Mouse (Mus musculus): ENCODE results near the gene Tbc1d23. TPM values are rescaled to one million over a fixed set of nuclear protein-coding genes. Genes with fewer than 3 reads are reported as not detected.
A peak's percentile ranks its signal among the peaks of the same experiment; 100 is the strongest.

Tbc1d23 gene
- polyA plus RNA-seq, 1 experiment, result 39.4 TPM

DNA sequence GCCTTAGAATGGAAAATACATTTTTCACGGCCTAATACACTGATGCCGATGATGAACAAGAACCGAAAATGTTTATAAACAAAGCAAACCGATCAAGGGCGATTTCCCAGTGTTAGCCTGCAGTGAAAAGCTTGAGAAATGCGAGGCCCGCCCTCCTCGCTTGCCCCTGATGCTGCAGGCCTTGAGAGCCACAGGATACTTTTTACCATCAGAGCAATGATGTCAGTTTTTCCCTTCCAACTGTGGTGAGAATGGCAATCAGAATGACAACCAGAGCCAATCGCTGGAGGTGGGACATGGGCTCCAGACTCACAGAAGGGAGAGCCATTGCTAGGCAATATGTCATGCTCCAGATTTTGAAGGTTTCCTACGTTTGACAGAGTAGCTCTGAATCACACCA lies 28.8 kb upstream of the Tbc1d23 start:
- no peak for DNase-seq
- TF ChIP-seq CTCF (IDR thresholded peaks at IDR 0.05; ENCODE audit: borderline replicate concordance, insufficient read depth, low read depth, low read length) (no peak), POLR2A (IDR thresholded peaks at IDR 0.05; ENCODE audit: borderline replicate concordance, insufficient read depth, low read length) (no peak)
- Histone ChIP-seq H3K27me3 (ENCODE audit: control insufficient read depth, insufficient read depth, low read length) (no peaks in the 10 kb centered on the region), H3K4me1 (ENCODE audit: control insufficient read depth, insufficient read depth, low read length) (no peaks in the 10 kb centered on the region), H3K4me3 (replicated peaks; ENCODE audit: insufficient read depth, low read depth, low read length) (no peak overlapping the region), H3K27ac (ENCODE audit: insufficient read depth, low read length) (no peak overlapping the region)
- 64% methylated on average over 10 of the region's 10 CpGs for WGBS

DNA sequence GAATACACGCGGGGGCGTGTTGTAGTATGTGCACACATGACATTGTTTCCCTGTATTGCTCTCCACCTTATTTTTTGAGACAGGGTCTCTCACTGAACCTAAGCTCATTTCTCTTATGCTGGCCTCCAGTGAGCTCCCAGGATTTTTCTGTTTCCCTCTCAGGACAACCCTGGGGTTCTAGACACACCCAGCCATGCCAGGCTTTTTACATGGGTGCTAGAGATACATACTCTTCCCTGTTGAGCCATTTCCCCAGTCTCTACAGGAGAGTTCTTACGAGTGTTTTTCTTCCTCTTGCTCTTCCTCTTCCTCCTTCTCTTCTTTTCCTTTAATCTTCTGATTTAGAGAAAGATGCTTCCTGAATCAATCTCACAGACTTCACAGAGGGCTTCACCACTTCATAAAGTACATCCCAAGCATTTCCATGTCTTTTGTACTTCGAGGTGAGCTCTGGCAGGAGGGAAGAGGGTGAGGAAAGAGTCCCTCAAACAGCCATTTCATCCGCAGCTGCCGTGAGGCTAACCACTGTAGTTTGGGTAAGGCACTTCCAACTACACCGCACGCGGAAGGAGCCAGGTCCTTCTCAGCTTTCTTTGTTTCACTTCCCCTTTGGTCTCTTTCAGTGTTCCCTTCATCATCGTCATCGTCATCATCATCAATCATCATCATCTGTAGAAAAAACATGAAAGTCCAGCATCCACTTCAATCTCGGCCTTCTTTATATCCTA lies 28.2 kb upstream of the Tbc1d23 start:
- Histone ChIP-seq H3K4me3 (replicated peaks; ENCODE audit: insufficient read depth, low read depth, low read length) (no peak overlapping the region), H3K4me1 (ENCODE audit: control insufficient read depth, insufficient read depth, low read length) (no peaks in the 10 kb centered on the region), H3K27ac (ENCODE audit: insufficient read depth, low read length) (no peak overlapping the region), H3K27me3 (ENCODE audit: control insufficient read depth, insufficient read depth, low read length) (no peaks in the 10 kb centered on the region)
- TF ChIP-seq POLR2A (IDR thresholded peaks at IDR 0.05; ENCODE audit: borderline replicate concordance, insufficient read depth, low read length), result no peak
- no peak for TF ChIP-seq CTCF (IDR thresholded peaks at IDR 0.05; ENCODE audit: borderline replicate concordance, insufficient read depth, low read depth, low read length)
- 91% methylated on average over 13 of the region's 13 CpGs for WGBS
- DNase-seq, result no peak

DNA sequence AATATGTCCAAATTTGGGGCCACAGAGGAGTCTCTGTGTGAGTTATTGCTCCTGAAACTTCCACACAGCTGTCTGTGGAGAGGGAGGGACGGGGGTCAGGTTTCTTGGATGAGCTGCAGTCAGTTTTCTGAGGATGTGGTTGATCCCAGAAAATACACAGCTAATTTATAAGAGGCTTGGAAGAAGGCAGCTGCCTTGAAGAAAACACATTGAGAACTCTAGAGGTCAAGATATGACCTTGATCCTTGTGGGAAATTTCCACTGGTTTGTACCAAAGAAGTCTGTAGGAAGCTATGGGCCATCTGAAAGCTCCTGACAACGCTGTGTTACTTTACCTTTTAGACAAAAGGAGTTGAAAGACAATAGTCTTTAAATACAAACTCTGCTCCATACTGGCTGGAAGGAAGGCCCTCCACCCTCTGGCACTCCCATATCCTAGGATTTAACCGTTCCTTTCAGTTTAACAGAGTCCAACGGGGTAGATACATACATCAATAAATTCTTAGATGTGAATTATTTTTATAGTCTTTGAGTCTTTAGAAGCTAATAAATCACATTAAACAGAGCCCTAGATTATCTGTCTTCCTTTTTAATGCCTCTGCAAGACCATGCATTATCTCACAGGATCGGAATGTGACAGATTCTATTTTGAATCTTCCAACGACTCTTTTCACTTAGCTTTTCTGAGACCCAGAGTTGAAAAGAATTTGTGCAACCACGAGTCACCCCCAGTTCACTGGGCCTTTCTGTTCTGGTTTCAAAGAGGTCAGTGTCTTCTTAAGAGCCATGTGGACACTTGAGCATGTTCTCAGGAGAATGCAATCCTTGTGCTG lies 20.5 kb upstream of the Tbc1d23 start:
- WGBS, result 55% methylated on average over 7 of the region's 7 CpGs
- DNase-seq, result no peak
- H3K27me3 ChIP-seq (ENCODE audit: control insufficient read depth, insufficient read depth, low read length), result no peaks in the 10 kb centered on the region
- H3K4me3 ChIP-seq (replicated peaks; ENCODE audit: insufficient read depth, low read depth, low read length), result no peak overlapping the region
- no peak overlapping the region for H3K27ac ChIP-seq (ENCODE audit: insufficient read depth, low read length)
- TF ChIP-seq CTCF (IDR thresholded peaks at IDR 0.05; ENCODE audit: borderline replicate concordance, insufficient read depth, low read depth, low read length) (no peak), POLR2A (IDR thresholded peaks at IDR 0.05; ENCODE audit: borderline replicate concordance, insufficient read depth, low read length) (no peak)
- no peaks in the 10 kb centered on the region for H3K4me1 ChIP-seq (ENCODE audit: control insufficient read depth, insufficient read depth, low read length)

DNA sequence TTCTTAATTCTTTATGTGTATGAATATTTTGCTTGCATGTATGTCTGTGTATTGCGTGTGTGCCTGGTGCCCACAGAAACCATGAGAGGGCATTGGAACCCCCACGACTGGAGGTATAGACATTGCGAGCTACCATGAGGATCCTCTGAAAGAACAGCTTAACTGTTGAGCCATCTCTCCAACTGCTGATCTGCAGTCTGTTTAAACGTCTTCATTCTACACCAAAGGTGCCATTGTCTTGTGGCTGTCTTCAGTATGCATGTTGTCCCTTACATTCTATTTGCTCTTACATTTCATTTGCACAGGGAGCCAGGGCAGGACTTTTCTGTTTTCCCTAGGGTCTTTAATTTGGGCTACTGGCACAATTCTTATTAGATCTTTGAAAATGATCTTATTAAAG lies 19.7 kb upstream of the Tbc1d23 start:
- Histone ChIP-seq H3K4me3 (replicated peaks; ENCODE audit: insufficient read depth, low read depth, low read length) (no peak overlapping the region), H3K4me1 (ENCODE audit: control insufficient read depth, insufficient read depth, low read length) (no peaks in the 10 kb centered on the region), H3K27me3 (ENCODE audit: control insufficient read depth, insufficient read depth, low read length) (no peaks in the 10 kb centered on the region), H3K27ac (ENCODE audit: insufficient read depth, low read length) (no peak overlapping the region)
- 84% methylated on average over 4 of the region's 4 CpGs for WGBS
- TF ChIP-seq POLR2A (IDR thresholded peaks at IDR 0.05; ENCODE audit: borderline replicate concordance, insufficient read depth, low read length), result no peak
- no peak for TF ChIP-seq CTCF (IDR thresholded peaks at IDR 0.05; ENCODE audit: borderline replicate concordance, insufficient read depth, low read depth, low read length)
- no peak for DNase-seq

DNA sequence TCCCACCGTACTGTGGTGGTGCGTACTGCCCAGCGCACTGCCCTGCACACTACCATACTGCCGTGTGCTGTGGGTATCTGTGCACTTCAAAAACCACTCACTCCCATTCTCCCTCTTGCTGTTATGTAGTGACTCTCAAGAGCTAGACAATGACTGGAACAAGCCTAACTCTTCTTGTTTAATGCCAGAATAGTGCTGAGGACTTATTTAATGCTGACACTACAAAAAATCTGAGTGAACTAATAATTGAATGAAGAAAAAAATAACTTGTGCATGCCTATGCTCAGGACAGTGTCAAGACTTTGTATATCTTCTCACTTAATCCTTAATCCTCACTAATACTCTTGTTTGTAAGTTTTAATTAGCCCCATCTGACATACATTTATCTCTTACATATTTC lies 16.2 kb upstream of the Tbc1d23 start:
- H3K4me3 ChIP-seq (replicated peaks; ENCODE audit: insufficient read depth, low read depth, low read length), result no peak overlapping the region
- TF ChIP-seq CTCF (IDR thresholded peaks at IDR 0.05; ENCODE audit: borderline replicate concordance, insufficient read depth, low read depth, low read length), result no peak
- no peak for TF ChIP-seq POLR2A (IDR thresholded peaks at IDR 0.05; ENCODE audit: borderline replicate concordance, insufficient read depth, low read length)
- no peaks in the 10 kb centered on the region for H3K4me1 ChIP-seq (ENCODE audit: control insufficient read depth, insufficient read depth, low read length)
- 87% methylated on average over 4 of the region's 4 CpGs for WGBS
- no peak overlapping the region for H3K27ac ChIP-seq (ENCODE audit: insufficient read depth, low read length)
- H3K27me3 ChIP-seq (ENCODE audit: control insufficient read depth, insufficient read depth, low read length), result no peaks in the 10 kb centered on the region
- no peak for DNase-seq

DNA sequence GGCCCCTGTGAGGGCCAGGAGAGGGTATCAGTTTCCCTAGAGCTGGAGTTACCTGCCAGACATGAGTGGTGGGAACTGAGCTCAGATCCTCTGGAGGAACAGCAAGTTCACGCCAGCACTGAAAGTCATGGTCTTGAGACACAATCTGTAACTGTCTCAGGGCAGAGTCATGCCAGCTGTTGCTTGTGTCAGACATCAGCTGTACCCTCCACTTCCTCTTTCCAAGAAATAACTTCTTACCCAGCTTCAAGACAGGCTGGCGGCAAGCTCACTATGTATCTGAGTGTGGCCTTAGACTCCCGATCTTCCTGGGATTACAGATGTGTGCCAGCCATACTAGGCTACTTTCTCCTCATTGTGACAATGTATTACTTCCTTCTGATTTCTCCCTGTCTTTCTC lies 15.3 kb upstream of the Tbc1d23 start:
- H3K4me3 ChIP-seq (replicated peaks; ENCODE audit: insufficient read depth, low read depth, low read length), result no peak overlapping the region
- H3K4me1 ChIP-seq (ENCODE audit: control insufficient read depth, insufficient read depth, low read length), result no peaks in the 10 kb centered on the region
- H3K27me3 ChIP-seq (ENCODE audit: control insufficient read depth, insufficient read depth, low read length), result no peaks in the 10 kb centered on the region
- no peak for TF ChIP-seq POLR2A (IDR thresholded peaks at IDR 0.05; ENCODE audit: borderline replicate concordance, insufficient read depth, low read length)
- no peak for TF ChIP-seq CTCF (IDR thresholded peaks at IDR 0.05; ENCODE audit: borderline replicate concordance, insufficient read depth, low read depth, low read length)
- WGBS, result 78% methylated on average over 3 of the region's 3 CpGs
- no peak for DNase-seq
- H3K27ac ChIP-seq (ENCODE audit: insufficient read depth, low read length), result no peak overlapping the region

DNA sequence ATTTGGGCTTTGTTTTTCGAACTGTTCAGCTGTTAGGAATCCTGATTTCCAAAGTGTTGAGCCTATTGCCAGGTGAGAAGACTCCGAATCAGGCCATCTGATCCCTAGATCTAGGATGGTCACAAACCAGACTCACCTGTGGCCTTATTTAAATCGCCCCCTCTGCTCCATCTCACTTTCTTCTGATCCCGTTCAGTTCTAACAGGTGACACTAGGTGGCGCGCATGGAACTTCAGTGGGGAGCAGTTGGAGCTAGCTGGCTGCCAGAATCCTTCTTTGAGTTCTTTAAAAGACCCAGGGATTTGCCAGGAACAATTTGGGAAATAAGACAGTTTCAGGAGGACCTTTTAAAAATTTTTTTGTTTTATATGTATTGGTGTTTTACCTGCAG lies 12.5 kb upstream of the Tbc1d23 start:
- no peaks in the 10 kb centered on the region for H3K27me3 ChIP-seq (ENCODE audit: control insufficient read depth, insufficient read depth, low read length)
- no peaks in the 10 kb centered on the region for H3K4me1 ChIP-seq (ENCODE audit: control insufficient read depth, insufficient read depth, low read length)
- peak; percentile 51 to 71 for DNase-seq
- H3K27ac ChIP-seq (ENCODE audit: insufficient read depth, low read length), result no peak overlapping the region
- TF ChIP-seq CTCF (IDR thresholded peaks at IDR 0.05; ENCODE audit: borderline replicate concordance, insufficient read depth, low read depth, low read length), result peak; percentile 86
- TF ChIP-seq POLR2A (IDR thresholded peaks at IDR 0.05; ENCODE audit: borderline replicate concordance, insufficient read depth, low read length), result no peak
- H3K4me3 ChIP-seq (replicated peaks; ENCODE audit: insufficient read depth, low read depth, low read length), result no peak overlapping the region
- WGBS, result 9% methylated on average over 6 of the region's 6 CpGs

Data from cerebellum, adult 2 months (tissue).